Mouse (Mus musculus) R1 (cell line): ENCODE results near the gene Pde8a.

Source experiments
- DNase-seq: peaks from one replicate; pipeline ENCODE4 v3.0.0-alpha.2; 2018; ENCODE audit warnings: low read depth, low spot score

Gene Pde8a

DNA sequence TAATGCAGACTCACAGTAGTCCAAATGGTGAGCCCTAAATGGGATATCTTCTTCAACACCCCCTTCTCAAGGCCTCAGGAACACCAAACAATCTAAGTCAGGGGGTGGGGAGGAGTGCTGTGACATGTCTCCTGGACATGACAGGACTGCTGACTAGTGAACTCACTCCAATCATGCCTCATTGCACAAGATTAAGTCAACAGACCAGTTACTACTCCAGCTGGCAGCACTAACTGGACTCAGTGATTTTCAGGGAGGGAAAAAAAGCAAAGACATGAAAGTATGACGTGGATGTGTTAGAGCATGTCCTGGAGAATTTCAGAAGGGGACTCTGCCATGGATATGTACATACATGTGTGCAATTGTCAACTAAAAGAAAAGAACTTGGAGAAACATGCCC is 166.0 kb downstream of the Pde8a start:
- DNase-seq, result no peak
